Mouse (Mus musculus) lung, embryonic 15.5 days (tissue): ENCODE measurements at regions not wholly inside any gene's neighbourhood (a gene's known extent, or its start where the extent isn't known, plus 50 kb on each side); places are given as distances from the start of the nearest gene placed in this dataset.

Source experiments
- ATAC-seq: fragments of 200-750 bp; cut with Nextera tagmentation; 2 replicates; pipeline ENCODE4 v1.8.0; 2017; ENCODE audit warnings: moderate number of reproducible peaks, borderline replicate concordance; ENCODE audit not compliant: low FRiP score, low TSS enrichment; ENCODE audit errors: extremely low read depth
- H3K27ac ChIP-seq: fragments of 300-500 bp; sonication (generic); 2 replicates; pipeline ENCODE4 v1.5.1; 2015; ENCODE audit warnings: moderate library complexity, mild to moderate bottlenecking, inconsistent platforms
- H3K27me3 ChIP-seq: fragments of 300-500 bp; sonication (generic); 2 replicates; pipeline ENCODE4 v1.6.1; 2015; ENCODE audit warnings: inconsistent platforms
- H3K36me3 ChIP-seq: fragments of 300-500 bp; sonication (generic); 2 replicates; pipeline ENCODE4 v1.6.1; 2015; ENCODE audit warnings: inconsistent platforms
- H3K4me1 ChIP-seq: fragments of 300-500 bp; sonication (generic); 2 replicates; pipeline ENCODE4 v1.6.1; 2015; ENCODE audit warnings: inconsistent platforms
- H3K4me2 ChIP-seq: fragments of 300-500 bp; sonication (generic); 2 replicates; pipeline ENCODE4 v1.6.1; 2015; ENCODE audit warnings: inconsistent platforms, mild to moderate bottlenecking, moderate library complexity
- H3K4me3 ChIP-seq: fragments of 300-500 bp; sonication (generic); 2 replicates; pipeline ENCODE4 v1.5.1; 2015; ENCODE audit warnings: mild to moderate bottlenecking, inconsistent platforms
- H3K9ac ChIP-seq: fragments of 300-500 bp; sonication (generic); 2 replicates; pipeline ENCODE4 v1.6.1; 2015; ENCODE audit warnings: inconsistent platforms
- H3K9me3 ChIP-seq: fragments of 300-500 bp; sonication (generic); 2 replicates; pipeline ENCODE4 v1.6.1; 2016; ENCODE audit warnings: inconsistent platforms
- WGBS: fragments of 180-500 bp; shearing (Covaris S2); methylation state at CpG from one replicate; pipeline ENCODE4 v1.1.7; 2015; 5-methylcytosine and 5-hydroxymethylcytosine counted together

- no peak for ATAC-seq
- 48% methylated on average over 8 of the region's 8 CpGs for WGBS
Observed at GRCm38 (mm10) chr8:77774551-77775335, 50.5 kb upstream of the Ednra start.

GRCm38 (mm10) chr8:77775526-77775925, 51.3 kb upstream of the Ednra start:
- no peak overlapping the region for H3K4me2 ChIP-seq
- 85% methylated on average over 3 of the region's 3 CpGs for WGBS
- no peak overlapping the region for H3K4me3 ChIP-seq
- H3K36me3 ChIP-seq, result no peaks in the 10 kb centered on the region
- no peaks in the 10 kb centered on the region for H3K9me3 ChIP-seq
- peaks cover 15% of the 10 kb centered on the region for H3K4me1 ChIP-seq
- H3K27ac ChIP-seq, result no peak overlapping the region
- no peak overlapping the region for H3K9ac ChIP-seq
- H3K27me3 ChIP-seq, result no peaks in the 10 kb centered on the region
- no peak for ATAC-seq

More at GRCm38 (mm10) chr8:77774551-77775335, 50.5 kb upstream of the Ednra start:
- Histone ChIP-seq H3K4me2 (no peak overlapping the region), H3K4me1 (peaks cover 15% of the 10 kb centered on the region), H3K9ac (no peak overlapping the region), H3K9me3 (no peaks in the 10 kb centered on the region), H3K4me3 (no peak overlapping the region), H3K36me3 (no peaks in the 10 kb centered on the region), H3K27me3 (no peaks in the 10 kb centered on the region), H3K27ac (no peak overlapping the region)

DNA sequence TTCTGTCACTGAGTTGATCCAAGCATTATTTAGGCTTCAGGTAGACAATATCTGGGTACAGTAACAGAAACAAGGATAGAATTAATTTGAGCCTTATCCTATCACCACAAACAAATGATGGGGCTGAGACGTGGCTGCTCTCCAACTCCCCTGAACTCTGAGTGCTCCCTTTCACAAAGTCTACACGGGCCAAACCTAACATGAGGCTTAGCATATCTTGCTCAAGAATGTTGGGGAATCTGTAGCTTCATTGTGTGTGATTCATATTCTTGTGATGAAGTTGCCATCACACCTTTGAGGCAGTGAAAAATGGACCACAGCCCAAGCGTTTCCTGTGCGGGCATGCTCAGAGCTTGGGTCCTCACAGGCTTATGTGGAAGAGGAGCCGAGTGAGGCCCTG, 53.3 kb upstream of the Ednra start:
- no peak overlapping the region for H3K9ac ChIP-seq
- no peak overlapping the region for H3K4me3 ChIP-seq
- 42% methylated on average over 5 of the region's 5 CpGs for WGBS
- H3K4me2 ChIP-seq, result no peak overlapping the region
- H3K27ac ChIP-seq, result no peak overlapping the region
- peaks cover 9% of the 10 kb centered on the region for H3K4me1 ChIP-seq
- ATAC-seq, result no peak
- H3K27me3 ChIP-seq, result no peaks in the 10 kb centered on the region
- H3K36me3 ChIP-seq, result no peaks in the 10 kb centered on the region
- H3K9me3 ChIP-seq, result no peaks in the 10 kb centered on the region

DNA sequence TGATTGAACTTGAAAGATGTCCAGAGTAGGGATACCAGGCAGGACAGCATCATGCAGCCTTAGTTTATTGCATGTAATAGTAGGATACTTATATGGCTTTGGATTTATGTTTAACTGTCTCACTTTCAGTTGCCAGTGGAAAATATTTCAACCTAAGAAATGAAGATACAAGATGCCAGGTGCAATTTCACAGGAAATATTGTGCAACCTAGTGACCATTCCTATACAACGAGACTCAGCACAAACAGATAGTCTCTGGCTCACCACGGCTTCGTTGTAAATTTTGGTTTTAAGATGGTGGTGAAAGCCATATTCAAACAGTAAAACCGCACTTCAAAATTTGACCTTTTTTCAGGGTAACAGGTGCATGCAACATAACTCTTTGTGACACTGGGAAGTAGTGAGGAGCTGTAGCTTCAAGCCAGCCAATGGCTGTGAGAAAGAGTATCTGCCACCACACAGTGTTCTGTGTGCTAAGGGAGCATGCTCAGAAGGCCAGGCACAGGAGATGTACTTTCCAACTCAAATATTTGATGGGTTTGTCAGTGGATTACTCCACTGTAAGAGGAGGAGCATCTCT, 61.5 kb upstream of the Ednra start:
- H3K4me3 ChIP-seq, result no peak overlapping the region
- no peaks in the 10 kb centered on the region for H3K36me3 ChIP-seq
- H3K9me3 ChIP-seq, result no peaks in the 10 kb centered on the region
- no peak overlapping the region for H3K9ac ChIP-seq
- no peak overlapping the region for H3K27ac ChIP-seq
- H3K27me3 ChIP-seq, result no peaks in the 10 kb centered on the region
- no peak for ATAC-seq
- no peak overlapping the region for H3K4me2 ChIP-seq
- WGBS, result 79% methylated on average over 4 of the region's 4 CpGs
- peaks cover 12% of the 10 kb centered on the region for H3K4me1 ChIP-seq

DNA sequence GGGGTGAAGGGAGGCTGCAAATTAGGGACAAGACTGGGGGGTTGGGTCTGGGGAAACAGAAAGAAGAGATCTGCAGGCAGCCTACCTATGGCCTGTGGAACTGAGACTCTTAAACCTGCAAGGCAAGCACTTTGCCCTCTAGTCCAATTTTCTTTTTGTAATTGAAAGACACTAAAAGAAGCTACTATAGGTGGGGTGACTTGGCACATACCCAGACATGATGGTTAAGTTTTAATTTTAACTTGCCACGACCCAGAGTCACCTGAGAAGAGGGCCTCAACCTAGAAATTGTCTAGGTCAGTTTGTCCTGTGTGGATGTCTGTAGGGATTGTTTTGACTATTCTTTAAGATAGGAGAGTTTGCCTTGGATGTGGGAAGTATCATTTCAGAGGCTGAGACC, 70.6 kb upstream of the Ednra start:
- H3K27ac ChIP-seq, result no peak overlapping the region
- H3K9ac ChIP-seq, result no peak overlapping the region
- H3K36me3 ChIP-seq, result no peaks in the 10 kb centered on the region
- H3K4me3 ChIP-seq, result no peak overlapping the region
- 71% methylated on average over 1 of the region's 1 CpGs for WGBS
- no peak for ATAC-seq
- 0 out of 2 replicates have a peak, but pooled peaks cover 6% of the 10 kb centered on the region for H3K4me1 ChIP-seq
- H3K4me2 ChIP-seq, result no peak overlapping the region
- H3K27me3 ChIP-seq, result no peaks in the 10 kb centered on the region
- no peaks in the 10 kb centered on the region for H3K9me3 ChIP-seq

DNA sequence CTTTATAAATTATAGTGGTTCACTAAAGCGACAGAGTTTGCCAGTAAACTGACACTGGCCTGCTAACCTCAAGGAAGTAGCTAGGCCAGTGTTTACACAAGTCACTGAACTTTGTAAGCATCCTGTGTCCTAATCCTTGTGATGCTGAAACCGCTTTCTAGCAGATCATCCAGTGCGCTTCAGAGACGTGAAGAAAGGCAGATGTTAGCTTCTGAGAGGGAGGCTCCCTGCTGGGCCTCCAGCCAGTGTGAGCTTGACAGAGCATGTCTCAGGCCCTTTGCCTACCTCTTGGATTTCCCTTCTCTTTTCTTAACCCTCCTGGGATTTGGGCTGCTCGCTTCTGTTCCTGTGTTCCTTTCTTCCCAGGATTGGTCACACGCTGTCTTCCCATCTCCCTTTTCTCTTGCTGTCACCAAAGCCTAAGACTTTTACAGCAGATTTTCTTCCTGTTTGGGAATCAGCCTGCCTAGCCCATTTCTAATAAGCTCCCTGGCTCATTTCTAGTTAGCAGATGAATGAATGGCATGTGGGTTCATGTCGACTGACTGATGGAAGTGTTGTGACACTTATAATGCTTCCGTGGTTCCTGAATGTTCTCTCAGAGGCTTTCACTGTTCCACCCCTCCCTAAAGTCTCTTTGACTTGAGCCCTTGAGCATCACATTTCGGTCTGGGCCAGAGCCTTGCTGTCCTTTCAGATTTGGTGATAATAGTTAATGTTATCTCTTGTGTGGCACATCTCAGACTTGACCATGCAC, 79.1 kb upstream of the Ednra start:
- H3K9ac ChIP-seq, result no peak overlapping the region
- H3K9me3 ChIP-seq, result no peaks in the 10 kb centered on the region
- peak; percentile 95 for ATAC-seq
- H3K36me3 ChIP-seq, result no peaks in the 10 kb centered on the region
- 43% methylated on average over 9 of the region's 9 CpGs for WGBS
- no peak overlapping the region for H3K4me2 ChIP-seq
- peak overlapping the region; percentile 62 for H3K27ac ChIP-seq
- peaks cover 14% of the 10 kb centered on the region for H3K4me1 ChIP-seq
- no peak overlapping the region for H3K4me3 ChIP-seq
- H3K27me3 ChIP-seq, result no peaks in the 10 kb centered on the region

GRCm38 (mm10) chr8:77804536-77804935, 80.3 kb upstream of the Ednra start:
- Histone ChIP-seq H3K4me3 (no peak overlapping the region), H3K27me3 (no peaks in the 10 kb centered on the region), H3K36me3 (no peaks in the 10 kb centered on the region), H3K27ac (peak overlapping the region; percentile 62; the same call in 1 of the 2 replicates), H3K9ac (no peak overlapping the region), H3K4me1 (peaks cover 14% of the 10 kb centered on the region), H3K9me3 (no peaks in the 10 kb centered on the region), H3K4me2 (no peak overlapping the region)
- WGBS, result 65% methylated on average over 6 of the region's 6 CpGs
- ATAC-seq, result no peak

DNA sequence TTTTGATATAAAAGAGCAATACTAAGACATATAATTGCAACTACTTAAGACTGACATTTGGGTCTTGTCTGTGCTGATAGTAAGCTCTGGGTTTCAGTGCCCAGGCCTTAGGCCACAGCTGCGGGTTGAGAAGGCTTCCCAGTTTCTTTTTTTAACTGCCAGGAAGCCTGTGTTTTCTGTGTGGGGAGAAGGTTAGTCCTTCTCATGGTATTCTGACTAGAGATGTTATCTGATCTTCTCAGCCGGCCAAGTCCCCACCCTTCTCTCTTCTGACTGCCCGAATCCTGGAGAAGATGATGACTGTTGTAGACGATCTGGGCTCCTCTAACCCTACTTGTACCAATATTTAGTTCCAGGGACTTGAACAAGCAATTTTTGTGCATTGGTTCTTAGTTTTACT, 80.7 kb upstream of the Ednra start:
- Histone ChIP-seq H3K36me3 (no peaks in the 10 kb centered on the region), H3K4me1 (peaks cover 14% of the 10 kb centered on the region), H3K27me3 (no peaks in the 10 kb centered on the region), H3K9me3 (no peaks in the 10 kb centered on the region), H3K4me2 (no peak overlapping the region), H3K27ac (0 out of 2 replicates have a peak overlapping the region, but pooled peaks have one; percentile 62), H3K4me3 (no peak overlapping the region), H3K9ac (no peak overlapping the region)
- no peak for ATAC-seq
- WGBS, result 27% methylated on average over 4 of the region's 4 CpGs

GRCm38 (mm10) chr8:77805657-77806056, 81.4 kb upstream of the Ednra start:
- Histone ChIP-seq H3K4me3 (no peak overlapping the region), H3K9me3 (no peaks in the 10 kb centered on the region), H3K4me2 (no peak overlapping the region), H3K9ac (no peak overlapping the region), H3K27ac (no peak overlapping the region), H3K4me1 (peaks cover 14% of the 10 kb centered on the region), H3K27me3 (no peaks in the 10 kb centered on the region), H3K36me3 (no peaks in the 10 kb centered on the region)
- no peak for ATAC-seq
- WGBS, result 47% methylated on average over 6 of the region's 6 CpGs

DNA sequence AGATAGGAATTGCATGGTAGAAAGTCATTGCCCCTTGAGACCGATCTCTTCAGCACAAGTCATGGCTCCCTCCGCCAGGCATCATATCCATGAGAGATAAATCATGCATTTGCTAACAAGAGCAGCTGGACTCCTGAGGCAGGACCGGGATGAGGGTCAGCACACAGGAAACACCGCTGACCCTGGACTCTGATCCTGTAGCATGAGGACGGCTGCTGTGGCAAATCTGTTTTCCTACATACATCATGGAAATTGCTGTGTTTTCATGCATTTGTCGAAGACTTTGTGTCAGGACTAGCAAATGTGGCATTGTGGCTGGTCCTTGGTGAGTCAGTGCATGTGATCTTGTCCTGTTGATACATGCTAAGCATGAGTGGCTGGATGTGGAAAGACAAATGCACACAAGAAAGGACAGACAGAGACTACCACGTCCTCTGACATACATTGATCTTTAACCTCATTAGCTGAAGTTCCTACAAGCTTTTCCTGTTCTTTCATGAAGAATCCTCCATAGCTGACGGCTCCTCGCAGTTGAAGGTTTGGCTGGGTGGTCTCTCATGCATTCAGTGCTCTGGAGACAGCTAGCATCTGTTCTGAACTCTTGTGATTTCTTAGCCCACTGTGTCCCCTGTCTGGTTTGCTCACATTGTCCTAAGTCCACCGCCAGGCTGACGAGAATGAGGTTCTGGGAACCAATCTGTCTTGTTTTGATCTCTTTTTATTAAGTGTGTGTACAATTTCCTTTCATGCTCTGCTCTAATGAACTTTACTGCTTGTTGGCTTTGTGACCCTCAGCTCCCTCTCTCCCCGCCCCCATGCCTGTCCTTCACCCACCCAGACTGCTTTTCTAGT, 90.8 kb upstream of the Ednra start:
- H3K27ac ChIP-seq, result peak overlapping the region; percentile 90

GRCm38 (mm10) chr8:77815648-77815971, 91.3 kb upstream of the Ednra start:
- no peak; the same call in 1 of the 2 replicates for ATAC-seq
- Histone ChIP-seq H3K4me3 (no peak overlapping the region), H3K9me3 (no peaks in the 10 kb centered on the region), H3K27me3 (no peaks in the 10 kb centered on the region), H3K27ac (peak overlapping the region; percentile 90), H3K4me1 (peaks cover 18% of the 10 kb centered on the region), H3K9ac (no peak overlapping the region), H3K36me3 (no peaks in the 10 kb centered on the region), H3K4me2 (peak overlapping the region; percentile 20; the same call in 1 of the 2 replicates)
- WGBS, result 21% methylated on average over 7 of the region's 7 CpGs

More for the DNA sequence above, 90.8 kb upstream of the Ednra start:
- Histone ChIP-seq H3K4me2 (0 out of 2 replicates have a peak overlapping the region, but pooled peaks have one; percentile 20), H3K4me1 (peaks cover 18% of the 10 kb centered on the region), H3K36me3 (no peaks in the 10 kb centered on the region), H3K27me3 (no peaks in the 10 kb centered on the region), H3K9me3 (no peaks in the 10 kb centered on the region), H3K9ac (no peak overlapping the region), H3K4me3 (no peak overlapping the region)
- ATAC-seq, result peak; percentile 94
- 27% methylated on average over 12 of the region's 12 CpGs for WGBS
